Mouse (Mus musculus) T-cell, adult 2 months (primary cell): ENCODE results near the gene Ptger3.

Experiments used
- DNase-seq: peaks from one replicate; pipeline ENCODE4 v3.0.0; 2022; ENCODE audit warnings: low spot score

The Ptger3 gene

DNA sequence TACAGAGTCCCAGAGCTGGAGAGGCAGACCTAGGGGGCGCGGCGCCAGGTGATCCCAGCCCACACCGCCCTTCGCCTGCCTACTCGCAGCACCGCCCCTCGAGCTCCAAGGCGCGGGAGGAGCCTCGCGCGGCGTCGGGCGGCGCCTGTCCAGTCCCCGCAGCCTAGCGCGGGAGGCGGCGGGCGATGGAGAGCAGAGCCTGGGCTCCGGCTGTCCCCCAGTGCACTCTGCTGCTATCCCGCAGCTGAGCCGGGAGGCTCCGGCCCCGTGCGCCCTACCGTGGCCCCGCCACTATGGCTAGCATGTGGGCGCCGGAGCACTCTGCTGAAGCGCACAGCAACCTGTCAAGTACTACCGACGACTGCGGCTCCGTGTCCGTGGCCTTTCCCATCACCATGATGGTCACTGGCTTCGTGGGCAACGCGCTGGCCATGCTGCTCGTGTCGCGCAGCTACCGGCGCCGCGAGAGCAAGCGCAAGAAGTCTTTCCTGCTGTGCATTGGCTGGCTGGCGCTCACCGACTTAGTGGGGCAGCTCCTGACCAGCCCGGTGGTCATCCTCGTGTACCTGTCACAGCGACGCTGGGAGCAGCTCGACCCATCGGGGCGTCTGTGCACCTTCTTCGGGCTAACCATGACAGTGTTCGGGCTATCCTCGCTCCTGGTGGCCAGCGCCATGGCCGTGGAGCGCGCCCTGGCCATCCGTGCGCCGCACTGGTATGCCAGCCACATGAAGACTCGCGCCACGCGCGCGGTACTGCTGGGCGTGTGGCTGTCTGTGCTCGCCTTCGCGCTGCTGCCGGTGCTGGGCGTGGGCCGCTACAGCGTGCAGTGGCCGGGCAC lies at the start of gene Ptger3:
Gene Ptger3, plus strand, starts transcription at position 168 of the 841 bp plus-strand sequence.
- DNase-seq, result peak; percentile 3

DNA sequence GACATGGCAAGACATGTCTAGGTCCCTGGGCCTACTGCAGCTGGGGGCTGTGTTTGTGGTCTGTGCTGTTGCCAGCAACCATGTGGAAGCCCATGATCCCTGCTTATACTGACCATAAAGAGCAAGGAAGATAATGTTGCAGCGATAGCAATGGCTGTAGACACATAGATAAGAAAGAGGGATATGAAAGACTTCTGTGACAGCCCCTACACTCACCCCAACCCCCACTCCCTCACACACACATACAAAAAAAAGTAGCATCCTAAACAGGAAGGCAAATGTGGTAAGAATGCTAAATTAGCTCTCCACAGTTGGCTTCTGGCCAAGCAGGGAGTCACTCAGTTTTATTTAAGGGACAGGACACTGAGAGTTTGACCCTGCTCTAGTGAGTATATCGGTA lies 48.7 kb upstream of the Ptger3 start:
- DNase-seq, result no peak

DNA sequence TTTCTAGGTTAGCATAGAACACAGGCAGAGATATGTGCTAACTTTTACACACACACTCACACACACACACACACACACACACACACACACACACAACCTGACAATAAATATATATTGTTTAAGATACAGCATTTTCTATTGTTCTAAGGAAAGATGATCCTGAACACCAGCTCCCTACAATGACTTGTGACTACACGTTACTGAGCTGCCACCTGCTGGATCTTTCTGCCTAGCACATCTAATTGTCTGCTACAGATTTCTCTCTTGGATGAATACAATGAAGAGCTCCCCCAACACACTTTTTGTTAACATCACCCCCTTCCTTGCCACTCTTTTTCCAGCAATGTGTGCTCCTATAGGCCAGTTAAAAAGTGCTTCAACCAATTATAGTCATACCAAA lies 46.3 kb upstream of the Ptger3 start:
- DNase-seq, result no peak

DNA sequence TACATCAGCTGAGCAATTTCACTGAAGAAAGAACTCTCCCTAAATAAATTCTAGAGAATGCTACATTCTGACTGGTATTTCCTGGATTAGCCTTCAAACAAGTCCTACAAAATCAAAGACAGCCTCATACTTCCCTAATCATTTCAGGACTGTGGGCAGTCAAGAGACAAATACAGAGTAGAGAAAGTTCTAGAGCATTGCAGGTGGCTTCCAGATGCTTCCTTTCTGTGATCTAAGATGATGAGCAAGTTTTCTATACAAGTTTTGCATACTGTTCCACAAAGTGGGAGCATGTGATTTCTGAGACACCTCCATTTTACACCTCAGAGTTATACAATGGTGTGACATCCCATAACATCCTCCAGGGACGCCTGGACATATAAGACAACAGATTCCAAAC lies 42.9 kb upstream of the Ptger3 start:
- DNase-seq, result no peak

DNA sequence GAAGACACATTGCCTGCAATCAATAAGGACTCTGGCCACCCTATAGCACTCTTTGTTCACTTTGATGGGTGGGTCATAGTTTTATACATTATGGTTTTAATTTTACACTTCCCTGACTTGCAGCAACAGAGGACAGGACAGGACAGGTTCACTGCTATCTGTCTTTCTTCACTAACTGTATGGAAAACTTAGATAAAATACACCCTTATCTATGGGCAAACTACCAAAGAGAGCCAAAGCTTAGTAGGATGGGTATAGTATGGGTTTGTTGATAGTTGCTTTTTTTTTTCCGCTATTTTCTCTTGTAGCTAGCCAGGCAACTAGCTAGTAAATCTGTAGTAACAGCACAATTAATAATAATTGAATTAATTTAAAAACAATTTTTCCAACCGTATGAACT lies 35.1 kb upstream of the Ptger3 start:
- DNase-seq, result no peak

DNA sequence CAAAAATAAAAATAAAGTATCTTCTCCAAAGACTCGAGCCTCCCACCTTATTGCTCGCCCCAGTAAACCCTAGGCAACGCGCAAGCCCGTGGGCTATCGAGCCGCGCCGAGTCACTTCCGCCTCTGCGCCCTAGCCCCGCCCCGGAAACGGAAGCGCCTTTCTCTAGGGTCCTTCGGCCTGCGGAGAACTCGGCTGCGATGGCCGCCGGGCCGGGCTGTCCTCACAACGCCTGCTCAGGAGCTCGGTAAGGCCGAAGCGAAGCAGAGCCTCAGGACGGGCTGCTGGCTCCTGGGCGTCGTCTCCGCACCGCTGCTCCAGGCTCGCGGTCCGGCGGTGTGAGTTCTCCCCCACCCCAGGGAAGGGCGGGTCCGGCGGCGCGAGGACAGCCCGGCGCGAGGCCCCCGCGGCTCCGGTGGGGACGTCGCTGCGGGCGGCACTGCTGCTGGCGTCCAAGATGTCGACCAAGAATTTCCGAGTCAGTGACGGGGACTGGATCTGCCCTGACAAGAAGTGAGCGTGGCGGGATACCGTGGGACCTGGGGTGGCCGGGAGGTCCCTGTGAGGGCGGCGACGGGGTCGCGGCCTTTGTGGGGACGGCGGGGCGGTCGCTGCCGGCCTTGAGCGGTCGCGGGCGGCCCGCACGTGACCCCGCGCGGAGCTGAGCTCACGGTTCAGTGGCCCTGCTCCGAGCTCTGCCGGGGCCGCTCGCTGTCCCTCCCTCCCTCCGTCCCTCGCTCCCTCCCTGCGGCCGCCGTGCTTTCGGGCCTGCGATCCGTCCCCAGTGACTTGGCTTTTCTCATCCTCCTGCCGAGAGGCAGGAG lies 32.5 kb upstream of the Ptger3 start, which contains the start of gene Zranb2:
Gene Zranb2, plus strand, starts transcription at position 197 of the 822 bp plus-strand sequence.
- peak; percentile 91 for DNase-seq

DNA sequence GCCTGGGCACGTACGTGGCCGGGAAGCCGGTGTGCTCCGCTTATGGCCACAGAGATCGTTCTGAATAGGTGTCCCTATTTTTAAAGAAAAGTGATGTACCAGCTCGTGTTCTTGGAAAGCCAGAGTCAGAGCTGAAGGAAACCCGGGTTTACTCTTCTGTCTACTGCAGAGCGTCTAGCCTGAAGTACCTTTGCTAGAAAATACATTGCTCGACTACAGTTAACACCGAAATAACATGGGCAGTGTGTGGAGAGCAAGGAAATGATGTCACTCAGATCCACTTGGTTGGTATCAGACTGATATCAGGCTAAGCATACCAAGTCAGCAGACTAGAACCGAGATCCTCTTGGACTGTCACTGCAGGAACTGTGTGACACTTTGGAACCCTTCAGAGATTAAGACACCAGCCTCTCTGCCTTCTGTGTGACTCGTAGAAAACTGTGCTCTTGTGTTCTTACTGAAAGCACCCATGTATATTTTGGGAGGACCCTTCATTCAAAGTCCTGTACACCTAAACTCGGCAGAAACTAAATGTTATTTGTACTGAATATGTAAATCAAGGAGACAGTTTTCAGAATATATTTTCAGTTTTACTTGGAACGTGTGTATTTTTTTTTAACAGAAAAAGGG lies 31.8 kb upstream of the Ptger3 start:
- DNase-seq, result peak; percentile 30

DNA sequence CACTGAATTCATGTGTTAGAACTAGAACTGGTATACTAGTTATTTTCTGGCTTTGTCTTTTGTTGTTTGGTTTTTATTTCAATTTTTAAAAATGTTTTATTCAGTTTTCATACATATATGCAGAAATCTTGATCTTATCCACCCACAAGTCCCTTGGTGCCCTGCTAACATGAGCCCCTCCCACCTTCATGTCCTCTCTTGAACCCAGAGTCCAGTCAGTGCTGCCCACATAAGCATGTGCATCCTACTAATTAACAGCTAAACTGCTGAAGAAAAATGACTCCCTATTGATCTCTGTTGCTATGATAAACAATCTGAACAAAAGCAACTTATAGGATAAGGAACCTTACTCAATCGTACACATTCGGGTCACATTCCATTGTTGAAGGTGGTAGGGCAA lies 17.4 kb upstream of the Ptger3 start:
- DNase-seq, result no peak

DNA sequence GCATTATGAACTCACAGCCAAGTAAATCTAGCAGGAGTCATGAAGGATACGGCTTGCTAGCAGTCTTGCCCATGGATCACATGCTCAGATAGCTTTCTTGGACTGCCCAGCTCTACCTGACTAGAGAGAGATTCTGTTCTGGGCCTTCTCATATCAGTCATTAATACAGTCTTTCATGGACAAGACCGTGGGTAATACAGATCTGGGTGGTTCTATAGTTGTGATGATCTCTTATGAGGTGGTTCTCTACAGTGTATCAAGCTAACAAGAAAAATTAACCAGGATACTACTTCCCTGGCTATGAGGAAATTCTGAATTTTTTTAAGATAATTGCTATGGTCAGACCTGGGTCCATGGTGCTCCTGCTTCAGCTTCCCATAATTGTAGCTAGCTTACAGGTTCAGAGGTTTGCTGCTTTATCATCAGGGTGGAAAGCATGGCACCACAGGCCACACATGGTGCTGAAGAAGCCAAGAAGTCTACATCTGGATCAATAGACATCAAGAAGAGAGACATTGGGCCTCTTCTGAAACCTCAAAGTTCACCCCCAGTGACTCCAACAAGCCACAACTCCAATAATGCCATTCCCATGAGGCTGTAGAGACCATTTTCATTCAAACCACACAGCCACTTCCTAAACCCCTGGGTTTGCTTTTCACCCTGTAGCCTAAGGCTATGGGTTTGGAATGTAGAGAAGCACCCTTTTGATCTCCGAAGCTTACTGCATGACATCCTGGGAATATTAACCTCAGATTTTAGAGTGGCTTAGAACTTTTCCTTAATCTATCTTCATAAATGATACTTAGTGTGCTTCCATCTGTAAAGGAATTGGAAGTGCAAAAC lies 16.7 kb upstream of the Ptger3 start:
- no peak for DNase-seq

DNA sequence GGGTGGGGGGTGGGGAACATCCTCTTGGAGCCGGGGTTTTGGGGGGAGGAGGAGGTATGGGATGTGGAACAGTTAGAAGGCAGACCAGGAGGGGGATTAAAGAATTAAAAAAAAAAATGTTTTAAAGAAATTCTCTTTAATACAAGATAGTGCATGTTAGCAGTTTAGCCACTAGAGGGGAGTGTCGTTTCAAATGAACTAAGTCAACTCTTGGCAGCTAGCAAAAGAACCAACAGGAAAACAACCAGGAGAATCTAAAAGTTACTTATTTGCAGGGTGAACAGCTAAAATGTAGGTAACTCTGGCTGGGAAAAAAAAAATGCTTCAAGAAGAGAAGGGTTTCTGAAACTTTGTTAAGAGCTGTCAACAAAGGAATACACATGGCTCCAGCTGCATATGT lies 1.5 kb upstream of the Ptger3 start:
- DNase-seq, result no peak

DNA sequence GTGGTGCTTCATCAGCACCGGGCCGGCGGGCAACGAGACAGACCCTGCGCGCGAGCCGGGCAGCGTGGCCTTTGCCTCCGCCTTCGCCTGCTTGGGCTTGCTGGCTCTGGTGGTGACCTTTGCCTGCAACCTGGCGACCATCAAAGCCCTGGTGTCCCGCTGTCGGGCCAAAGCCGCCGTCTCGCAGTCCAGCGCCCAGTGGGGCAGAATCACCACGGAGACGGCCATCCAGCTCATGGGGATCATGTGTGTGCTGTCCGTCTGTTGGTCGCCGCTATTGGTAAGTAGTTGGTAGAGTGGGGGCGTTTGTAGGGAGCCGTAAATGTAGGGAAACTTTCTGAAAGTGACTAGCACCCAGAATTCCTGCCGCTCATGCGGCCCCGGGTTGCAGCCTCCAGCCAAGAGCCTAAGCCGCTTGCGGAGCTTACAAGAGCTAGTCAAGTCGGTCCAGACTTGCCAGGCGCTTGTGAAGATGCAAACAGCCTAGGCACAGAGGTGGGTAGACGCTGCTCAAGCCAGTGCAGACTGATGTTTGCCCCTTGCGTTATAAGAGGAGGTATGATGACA lies 957 bp downstream of the Ptger3 start:
- DNase-seq, result no peak

DNA sequence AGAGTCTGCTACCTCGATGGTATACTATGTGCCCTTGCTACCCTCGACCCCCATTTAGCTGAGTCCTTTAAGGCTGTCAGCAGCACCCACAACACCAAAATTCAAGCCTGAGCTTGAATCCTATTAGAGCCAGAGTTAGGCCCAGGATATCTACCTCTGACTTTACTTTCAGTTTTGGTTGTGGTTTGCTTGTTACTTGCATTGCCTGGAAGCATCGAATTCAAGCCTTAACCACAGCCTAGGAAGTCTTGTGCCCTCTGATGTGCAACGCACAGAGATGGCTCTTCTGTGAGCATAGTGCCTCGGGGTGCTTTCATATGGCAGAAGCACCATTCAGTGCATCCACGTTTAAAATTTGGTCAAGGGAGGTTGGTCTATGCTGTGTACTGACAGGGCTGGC lies 5.3 kb downstream of the Ptger3 start:
- DNase-seq, result peak; percentile 48

DNA sequence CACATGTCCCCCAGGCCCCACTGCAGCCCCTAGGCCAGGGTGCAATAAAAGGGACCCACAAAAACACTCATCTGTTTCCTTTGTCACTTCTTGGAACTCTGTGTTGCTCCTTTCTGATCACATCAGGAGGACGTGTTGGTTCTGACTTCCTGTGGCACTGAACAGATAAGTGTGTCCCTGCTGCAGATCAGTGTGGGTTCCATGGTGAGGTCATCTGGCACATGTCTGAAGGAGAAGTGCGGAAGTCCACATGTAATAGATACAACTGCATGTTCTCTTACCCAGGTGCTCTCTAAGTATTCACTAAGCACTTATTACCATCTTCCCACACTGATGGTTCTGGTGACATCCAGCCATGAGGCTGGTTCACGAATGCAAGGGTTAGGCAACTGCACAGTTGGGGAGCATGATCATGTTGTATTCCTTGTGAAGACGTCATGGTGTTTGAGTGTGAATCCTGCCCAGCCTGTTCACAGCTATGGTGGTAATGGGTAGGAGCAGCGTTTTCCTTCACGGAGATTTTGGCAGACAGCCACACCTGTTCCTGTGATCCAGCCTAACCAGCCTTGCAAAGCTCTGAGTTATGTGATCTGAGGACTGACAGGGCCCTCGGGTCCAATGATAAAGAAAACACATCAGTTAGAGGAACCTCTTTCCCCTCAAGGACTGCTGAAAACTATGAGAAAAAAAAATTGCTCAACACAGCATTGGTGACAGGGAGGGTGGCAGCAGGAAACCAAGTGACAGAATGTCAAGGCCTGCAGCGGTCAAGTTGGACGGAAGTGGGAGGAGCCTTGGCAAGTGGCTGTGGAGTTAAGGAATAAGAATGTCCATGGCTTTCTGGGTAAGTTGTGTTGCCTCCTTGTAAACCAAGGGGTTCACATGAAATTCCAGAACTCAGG lies 9.0 kb downstream of the Ptger3 start:
- DNase-seq, result no peak

DNA sequence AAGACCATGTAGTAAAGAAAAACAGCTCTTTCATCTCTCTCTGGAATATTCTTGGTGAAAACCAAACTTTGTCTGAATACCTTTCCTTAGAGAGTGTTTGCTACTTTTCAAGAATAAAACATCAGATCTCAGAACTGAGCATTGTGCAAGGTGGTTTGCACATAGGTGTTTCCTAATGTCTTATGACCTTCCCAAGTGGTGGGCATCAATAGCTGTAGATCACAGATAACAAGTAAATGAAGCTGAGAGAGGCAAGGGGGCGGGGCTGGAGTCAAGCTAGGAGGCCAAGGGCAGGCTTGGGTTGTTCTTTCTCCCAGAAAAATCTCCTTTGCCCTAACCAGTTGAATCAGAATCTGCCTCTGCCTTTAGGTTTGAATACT lies 9.6 kb downstream of the Ptger3 start:
- DNase-seq, result no peak

DNA sequence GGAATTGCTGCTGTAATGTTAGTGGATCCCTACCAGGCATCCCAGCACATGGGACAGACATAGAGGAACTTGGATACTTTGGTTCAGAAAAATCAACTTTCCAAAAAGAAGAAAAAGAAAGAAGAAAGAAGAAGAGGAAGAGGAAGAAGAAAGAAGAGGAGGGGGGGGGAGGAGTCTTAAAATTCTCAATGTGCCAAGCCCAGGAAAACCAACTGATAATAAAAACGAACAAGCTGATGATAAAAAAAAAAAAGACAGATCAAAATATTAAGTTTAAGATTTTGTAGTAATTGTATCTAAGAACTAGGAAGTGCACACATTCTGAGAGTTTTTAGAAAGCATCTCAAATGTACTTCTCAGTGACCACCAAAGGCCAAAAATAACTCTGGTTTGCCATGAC lies 10.2 kb downstream of the Ptger3 start:
- no peak for DNase-seq

DNA sequence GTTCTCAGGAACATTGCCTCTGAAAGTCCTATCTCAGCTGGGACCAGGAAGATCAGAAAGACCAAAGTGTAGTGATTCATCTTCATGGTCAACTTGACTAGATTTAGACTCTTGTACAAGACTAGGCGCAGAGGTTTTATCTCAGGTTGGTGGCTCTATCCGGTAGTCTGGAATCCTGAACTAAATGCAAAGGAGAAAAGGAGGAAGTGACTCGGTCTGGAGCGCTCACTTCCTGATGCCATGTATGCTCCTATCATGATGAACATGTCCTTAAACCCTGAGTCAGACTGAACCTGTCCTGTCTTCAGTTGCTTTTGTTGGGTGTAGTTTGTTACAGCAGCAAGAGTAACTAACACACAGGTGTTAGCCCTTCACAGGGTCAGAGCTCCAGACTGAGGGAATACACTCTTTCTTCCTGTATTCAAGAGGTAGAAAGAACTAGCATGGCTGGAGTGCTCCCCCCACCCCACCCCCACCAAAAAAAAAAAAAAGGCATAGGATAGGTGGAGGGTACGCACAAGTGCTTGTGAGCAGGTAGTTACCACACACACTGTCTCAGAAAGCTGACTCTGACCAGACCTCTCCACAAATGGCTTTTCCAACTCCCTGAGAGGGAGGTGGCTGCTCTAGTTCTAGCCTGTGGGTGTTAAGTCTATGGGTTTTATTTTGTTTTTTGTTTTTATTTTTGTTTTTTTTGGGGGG lies 11.9 kb downstream of the Ptger3 start:
- no peak for DNase-seq

DNA sequence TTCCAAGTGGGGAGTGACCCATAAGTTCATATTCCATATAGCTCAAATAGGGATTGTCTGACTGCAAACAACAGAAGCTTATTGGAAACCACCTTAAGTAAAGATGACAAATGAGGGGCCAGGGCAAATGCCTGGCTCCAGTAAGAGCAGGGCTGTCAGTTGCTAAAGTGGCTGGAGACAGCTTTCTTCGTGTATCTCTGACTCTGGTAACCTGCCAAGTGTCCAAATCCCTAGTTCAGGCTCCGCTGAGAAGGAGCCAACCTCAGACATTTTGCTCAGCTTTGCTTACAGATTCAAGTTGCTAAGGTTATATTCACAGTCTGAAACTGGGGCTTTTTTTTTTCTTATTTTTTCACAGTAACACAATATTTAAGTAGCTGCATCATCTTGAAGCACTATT lies 12.7 kb downstream of the Ptger3 start:
- DNase-seq, result no peak

DNA sequence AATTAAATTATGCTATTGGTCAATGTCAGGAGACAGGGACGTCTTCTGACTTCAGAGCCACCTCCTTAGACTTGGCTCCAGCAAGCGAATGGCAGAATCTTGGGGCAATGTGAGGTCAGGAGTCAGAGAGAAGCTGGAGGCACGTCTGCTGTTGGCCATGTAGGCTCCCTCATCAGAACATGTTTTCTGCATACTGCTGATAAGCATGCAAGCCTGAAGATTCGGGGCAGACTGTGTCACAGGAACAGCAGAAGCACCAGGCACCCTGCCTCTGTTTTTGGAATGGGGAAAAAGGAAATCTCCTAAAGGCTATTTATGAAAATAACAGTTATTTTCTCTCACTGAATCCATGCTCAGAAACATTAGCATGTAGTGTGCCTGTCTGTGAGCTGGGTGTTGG lies 13.6 kb downstream of the Ptger3 start:
- no peak for DNase-seq

DNA sequence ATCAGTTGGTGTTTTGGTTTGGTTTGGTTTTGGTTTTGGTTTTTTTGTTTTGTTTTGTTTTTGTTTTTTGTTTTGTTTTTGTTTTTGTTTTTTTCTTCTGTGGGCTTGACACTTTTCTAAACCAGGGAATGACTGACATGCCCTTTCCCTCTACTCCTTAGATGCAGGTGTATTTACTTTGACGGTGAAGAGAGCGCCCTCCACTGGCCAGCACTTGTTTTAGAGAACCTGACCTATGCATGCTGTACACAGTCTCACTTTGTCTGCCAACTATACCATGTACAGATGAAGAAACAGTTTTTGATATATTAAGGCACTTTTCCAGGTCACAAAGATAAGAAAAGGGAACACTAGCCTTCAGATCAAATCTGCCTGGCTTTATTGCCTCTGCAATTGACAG lies 15.1 kb downstream of the Ptger3 start:
- DNase-seq, result no peak
